Mouse (Mus musculus) lung, embryonic 14.5 days (tissue): ENCODE results near the gene St3gal4. TPM values are rescaled to one million over a fixed set of nuclear protein-coding genes. Genes with fewer than 3 reads are reported as not detected.

Experiments used
- ATAC-seq: fragments of 200-750 bp; cut with Nextera tagmentation; 2 replicates; pipeline ENCODE4 v1.8.0; 2017; ENCODE audit warnings: mild to moderate bottlenecking, moderate TSS enrichment, moderate library complexity; ENCODE audit not compliant: insufficient read depth
- DNase-seq: peaks from one replicate; pipeline ENCODE4 v3.0.0-alpha.2; 2015
- H3K27ac ChIP-seq: fragments of 300-500 bp; sonication (generic); 2 replicates; pipeline ENCODE4 v1.5.1; 2014; ENCODE audit warnings: low read depth, mild to moderate bottlenecking, moderate library complexity
- H3K27me3 ChIP-seq: fragments of 300-500 bp; sonication (generic); 2 replicates; pipeline ENCODE4 v1.6.1; 2014; ENCODE audit warnings: low read length, control low read depth; ENCODE audit not compliant: insufficient read depth
- H3K36me3 ChIP-seq: fragments of 300-500 bp; sonication (generic); 2 replicates; pipeline ENCODE4 v1.6.1; 2014; ENCODE audit warnings: control low read depth; ENCODE audit not compliant: insufficient read depth
- H3K4me1 ChIP-seq: fragments of 300-500 bp; sonication (generic); 2 replicates; pipeline ENCODE4 v1.6.1; 2014; ENCODE audit warnings: antibody characterized with exemption, control low read depth; ENCODE audit not compliant: insufficient read depth
- H3K4me2 ChIP-seq: fragments of 300-500 bp; sonication (generic); 2 replicates; pipeline ENCODE4 v1.6.1; 2014; ENCODE audit warnings: mild to moderate bottlenecking
- H3K4me3 ChIP-seq: fragments of 300-500 bp; sonication (generic); 2 replicates; pipeline ENCODE4 v1.5.1; 2014; ENCODE audit warnings: low read depth, low read length
- H3K9ac ChIP-seq: fragments of 300-500 bp; sonication (generic); 2 replicates; pipeline ENCODE4 v1.6.1; 2014
- H3K9me3 ChIP-seq: fragments of 300-500 bp; sonication (generic); 2 replicates; pipeline ENCODE4 v1.6.1; 2016; ENCODE audit warnings: low read depth, low read length, control low read depth
- CTCF ChIP-seq: IDR thresholded peaks from 2 replicates; pipeline ENCODE4 v1.5.1; 2016; ENCODE audit warnings: antibody characterized with exemption, low read depth
- WGBS: fragments of 180-500 bp; shearing (Covaris S2); extraction: QIAGEN DNeasy Blood & Tissue Kit; methylation state at CpG from one replicate; pipeline ENCODE4 v1.1.7; 2014; 5-methylcytosine and 5-hydroxymethylcytosine counted together
- polyA plus RNA-seq: library from polyadenylated mRNA; unstranded; fragments of >200 nt; fragmentation: Nextera tagmentation; extraction: Ambion mirVana; gene quantifications from 2 replicates; pipeline ENCODE4 v1.2.1, GENCODE M21; 2014

The St3gal4 gene
- polyA plus RNA-seq, 1 experiment from 2014 or later, result 33.4 TPM

DNA sequence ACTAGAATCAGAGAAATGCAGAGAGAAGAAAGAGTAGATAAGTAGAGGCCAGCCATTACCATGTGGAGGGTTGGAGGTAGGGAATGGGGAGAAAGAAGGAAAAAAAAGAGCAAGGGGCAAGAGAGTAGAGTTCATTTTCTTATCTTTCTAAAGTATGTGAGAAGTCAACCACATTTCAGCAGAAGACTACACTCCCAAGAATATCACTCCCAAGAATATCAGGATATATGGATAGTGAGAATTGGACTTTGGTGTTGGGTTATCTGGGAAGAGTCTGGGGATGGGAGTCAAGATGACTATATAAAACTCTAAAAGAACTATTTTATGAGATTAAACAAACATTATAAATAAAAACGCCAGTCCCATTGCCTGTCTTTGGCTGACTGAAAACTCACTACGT lies 26.2 kb downstream of the St3gal4 start:
- no peak for DNase-seq

DNA sequence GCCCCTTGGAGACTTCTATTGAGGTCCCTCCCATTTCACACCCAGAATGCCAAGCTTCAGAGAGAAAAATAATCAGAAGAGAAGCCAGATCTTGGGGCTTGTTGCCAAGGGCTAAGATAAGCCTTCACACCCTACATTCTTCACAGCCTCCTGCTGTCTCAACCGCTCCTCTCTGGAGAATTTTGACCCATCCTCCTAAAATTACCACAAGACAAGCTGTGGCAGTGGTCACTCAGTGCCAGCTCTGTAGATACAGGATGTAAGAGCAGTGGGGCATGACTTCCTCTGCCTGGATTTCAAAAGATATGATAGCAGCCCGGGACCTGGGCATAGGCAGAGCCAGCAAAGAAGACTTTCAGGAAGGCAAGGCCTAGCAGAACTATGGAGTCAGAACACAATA lies 57.6 kb downstream of the St3gal4 start:
- Histone ChIP-seq H3K9me3 (no peaks in the 10 kb centered on the region), H3K9ac (no peak overlapping the region), H3K27me3 (no peaks in the 10 kb centered on the region), H3K4me1 (peaks cover 3% of the 10 kb centered on the region; the same call in 1 of the 2 replicates), H3K36me3 (no peaks in the 10 kb centered on the region), H3K4me2 (no peak overlapping the region), H3K27ac (no peak overlapping the region), H3K4me3 (no peak overlapping the region)
- DNase-seq (no peak), ATAC-seq (no peak)
- WGBS, result 65% methylated on average over 2 of the region's 2 CpGs
- TF ChIP-seq CTCF, result no peak

More for the DNA sequence above, 26.2 kb downstream of the St3gal4 start:
- no peak for TF ChIP-seq CTCF
- H3K4me2 ChIP-seq, result no peak overlapping the region
- 88% methylated on average over 2 of the region's 2 CpGs for WGBS
- no peaks in the 10 kb centered on the region for H3K9me3 ChIP-seq
- no peaks in the 10 kb centered on the region for H3K36me3 ChIP-seq
- H3K27ac ChIP-seq, result no peak overlapping the region
- no peaks in the 10 kb centered on the region for H3K4me1 ChIP-seq
- ATAC-seq, result no peak
- no peaks in the 10 kb centered on the region for H3K27me3 ChIP-seq
- H3K4me3 ChIP-seq, result no peak overlapping the region
- H3K9ac ChIP-seq, result no peak overlapping the region

DNA sequence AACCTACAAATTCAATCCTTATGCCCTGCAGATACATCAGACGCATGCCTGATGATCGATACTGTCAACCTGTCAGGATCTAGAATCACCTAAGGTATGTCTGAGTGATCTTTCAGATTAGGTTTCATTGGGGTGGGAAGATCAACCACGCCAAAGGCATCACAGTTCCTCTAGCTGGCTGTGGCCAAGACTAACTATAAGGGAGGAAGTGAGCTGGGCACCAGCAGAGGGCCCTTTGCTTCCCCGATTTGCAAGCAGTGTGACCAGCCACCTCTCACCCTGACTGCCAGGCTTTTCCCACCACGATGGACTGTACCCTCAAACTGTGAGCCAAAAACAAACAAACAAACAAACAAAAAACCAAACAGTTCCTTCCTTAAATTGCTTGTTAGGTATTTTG lies 59.2 kb downstream of the St3gal4 start:
- H3K4me3 ChIP-seq, result no peak overlapping the region
- H3K4me2 ChIP-seq, result no peak overlapping the region
- H3K9me3 ChIP-seq, result no peaks in the 10 kb centered on the region
- no peaks in the 10 kb centered on the region for H3K27me3 ChIP-seq
- H3K36me3 ChIP-seq, result no peaks in the 10 kb centered on the region
- peaks cover 3% of the 10 kb centered on the region; the same call in 1 of the 2 replicates for H3K4me1 ChIP-seq
- 88% methylated on average over 5 of the region's 5 CpGs for WGBS
- no peak for TF ChIP-seq CTCF
- DNase-seq (no peak), ATAC-seq (no peak)
- no peak overlapping the region for H3K27ac ChIP-seq
- no peak overlapping the region for H3K9ac ChIP-seq

- Histone ChIP-seq H3K36me3 (peaks cover under 1% of the 10 kb centered on the region; the same call in 1 of the 2 replicates), H3K9ac (no peak overlapping the region), H3K4me2 (no peak overlapping the region), H3K9me3 (no peaks in the 10 kb centered on the region), H3K4me3 (no peak overlapping the region), H3K27ac (no peak overlapping the region), H3K27me3 (no peaks in the 10 kb centered on the region), H3K4me1 (peaks cover 3% of the 10 kb centered on the region; the same call in 1 of the 2 replicates)
- DNase-seq (peak; percentile 24), ATAC-seq (no peak)
- WGBS, result 88% methylated on average over 2 of the region's 2 CpGs
- no peak for TF ChIP-seq CTCF
Measured at GRCm38 (mm10) chr9:35058596-35059354, 60.3 kb downstream of the St3gal4 start.

- H3K9me3 ChIP-seq, result no peaks in the 10 kb centered on the region
- DNase-seq (no peak), ATAC-seq (no peak)
- no peak for TF ChIP-seq CTCF
- peaks cover 6% of the 10 kb centered on the region; the same call in 1 of the 2 replicates for H3K36me3 ChIP-seq
- no peak overlapping the region for H3K27ac ChIP-seq
- H3K4me3 ChIP-seq, result no peak overlapping the region
- H3K27me3 ChIP-seq, result no peaks in the 10 kb centered on the region
- WGBS, result 84% methylated on average over 4 of the region's 4 CpGs
- H3K4me2 ChIP-seq, result no peak overlapping the region
- no peak overlapping the region for H3K9ac ChIP-seq
- peaks cover 3% of the 10 kb centered on the region; the same call in 1 of the 2 replicates for H3K4me1 ChIP-seq
Measured at GRCm38 (mm10) chr9:35058186-35058585, 60.9 kb downstream of the St3gal4 start.

DNA sequence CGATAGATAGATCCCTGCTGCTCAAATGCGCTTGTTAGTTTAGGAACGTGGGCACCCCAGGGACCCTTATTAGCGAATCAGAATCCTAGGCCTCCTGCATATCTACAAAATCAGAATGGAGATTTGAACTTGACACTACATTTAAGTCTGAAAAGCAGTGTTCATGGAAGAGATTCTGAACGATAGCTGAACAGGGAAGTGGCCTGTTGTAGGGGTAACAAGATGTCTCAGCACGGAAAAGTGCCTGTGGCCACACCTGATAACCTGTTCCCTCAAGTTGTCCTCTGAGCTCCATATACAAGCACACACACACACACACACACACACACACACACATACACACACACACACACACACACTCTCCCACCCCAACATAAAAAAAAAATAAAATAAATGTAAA lies 61.4 kb downstream of the St3gal4 start:
- H3K27me3 ChIP-seq, result no peaks in the 10 kb centered on the region
- no peak for DNase-seq
- H3K36me3 ChIP-seq, result peaks cover 8% of the 10 kb centered on the region; the same call in 1 of the 2 replicates
- H3K4me2 ChIP-seq, result no peak overlapping the region
- ATAC-seq, result no peak
- no peak overlapping the region for H3K27ac ChIP-seq
- peaks cover 3% of the 10 kb centered on the region; the same call in 1 of the 2 replicates for H3K4me1 ChIP-seq
- no peaks in the 10 kb centered on the region for H3K9me3 ChIP-seq
- TF ChIP-seq CTCF, result no peak
- no peak overlapping the region for H3K4me3 ChIP-seq
- H3K9ac ChIP-seq, result no peak overlapping the region
- 90% methylated on average over 6 of the region's 6 CpGs for WGBS

- no peak for ATAC-seq
- H3K36me3 ChIP-seq, result peaks cover 14% of the 10 kb centered on the region; the same call in 1 of the 2 replicates
- TF ChIP-seq CTCF, result no peak
- no peaks in the 10 kb centered on the region for H3K27me3 ChIP-seq
- H3K4me3 ChIP-seq, result no peak overlapping the region
- no peak overlapping the region for H3K27ac ChIP-seq
- no peak overlapping the region for H3K9ac ChIP-seq
- H3K9me3 ChIP-seq, result no peaks in the 10 kb centered on the region
- 87% methylated on average over 3 of the region's 3 CpGs for WGBS
- H3K4me2 ChIP-seq, result no peak overlapping the region
- DNase-seq, result no peak
- peaks cover 2% of the 10 kb centered on the region; the same call in 1 of the 2 replicates for H3K4me1 ChIP-seq
Measured at GRCm38 (mm10) chr9:35056611-35057010, 62.5 kb downstream of the St3gal4 start.
